Mouse (Mus musculus) midbrain, embryonic 15.5 days (tissue): Measurements from ENCODE around the gene Disp2. TPM values are rescaled to one million over a fixed set of nuclear protein-coding genes. Genes with fewer than 3 reads are reported as not detected.

ENCODE experiments used
- ATAC-seq: fragments of 200-750 bp; cut with Nextera tagmentation; replicated peaks from 2 replicates; pipeline ENCODE4 v1.8.0; 2017; ENCODE audit warnings: moderate TSS enrichment
- H3K27ac ChIP-seq: fragments of 300-500 bp; sonication (generic); 2 replicates; pipeline ENCODE4 v1.5.1; 2015; ENCODE audit warnings: mild to moderate bottlenecking, inconsistent platforms
- H3K27me3 ChIP-seq: fragments of 300-500 bp; sonication (generic); replicated peaks from 2 replicates; pipeline ENCODE4 v1.6.1; 2015; ENCODE audit warnings: inconsistent platforms
- H3K36me3 ChIP-seq: fragments of 300-500 bp; sonication (generic); replicated peaks from 2 replicates; pipeline ENCODE4 v1.6.1; 2015; ENCODE audit warnings: inconsistent platforms
- H3K4me1 ChIP-seq: fragments of 300-500 bp; sonication (generic); 2 replicates; pipeline ENCODE4 v1.6.1; 2015; ENCODE audit warnings: inconsistent platforms
- H3K4me2 ChIP-seq: fragments of 300-500 bp; sonication (generic); 2 replicates; pipeline ENCODE4 v1.6.1; 2015; ENCODE audit warnings: inconsistent platforms, mild to moderate bottlenecking, moderate library complexity
- H3K4me3 ChIP-seq: fragments of 300-500 bp; sonication (generic); 2 replicates; pipeline ENCODE4 v1.5.1; 2015; ENCODE audit warnings: mild to moderate bottlenecking, inconsistent platforms
- H3K9ac ChIP-seq: fragments of 300-500 bp; sonication (generic); 2 replicates; pipeline ENCODE4 v1.6.1; 2015; ENCODE audit warnings: mild to moderate bottlenecking, inconsistent platforms
- H3K9me3 ChIP-seq: fragments of 300-500 bp; sonication (generic); 2 replicates; pipeline ENCODE4 v1.6.1; 2016; ENCODE audit warnings: inconsistent platforms
- WGBS: fragments of 180-500 bp; shearing (Covaris S2); methylation state at CpG from one replicate; pipeline ENCODE4 v1.1.7; 2015; ENCODE audit warnings: mixed read lengths; 5-methylcytosine and 5-hydroxymethylcytosine counted together
- polyA plus RNA-seq: library from polyadenylated mRNA; unstranded; fragments of >200 nt; fragmentation: Nextera tagmentation; extraction: Ambion mirVana; gene quantifications from 2 replicates; pipeline ENCODE4 v1.2.1, GENCODE M21; 2015

The Disp2 gene
- 65.5 and 75.2 TPM in 2 replicates for polyA plus RNA-seq

DNA sequence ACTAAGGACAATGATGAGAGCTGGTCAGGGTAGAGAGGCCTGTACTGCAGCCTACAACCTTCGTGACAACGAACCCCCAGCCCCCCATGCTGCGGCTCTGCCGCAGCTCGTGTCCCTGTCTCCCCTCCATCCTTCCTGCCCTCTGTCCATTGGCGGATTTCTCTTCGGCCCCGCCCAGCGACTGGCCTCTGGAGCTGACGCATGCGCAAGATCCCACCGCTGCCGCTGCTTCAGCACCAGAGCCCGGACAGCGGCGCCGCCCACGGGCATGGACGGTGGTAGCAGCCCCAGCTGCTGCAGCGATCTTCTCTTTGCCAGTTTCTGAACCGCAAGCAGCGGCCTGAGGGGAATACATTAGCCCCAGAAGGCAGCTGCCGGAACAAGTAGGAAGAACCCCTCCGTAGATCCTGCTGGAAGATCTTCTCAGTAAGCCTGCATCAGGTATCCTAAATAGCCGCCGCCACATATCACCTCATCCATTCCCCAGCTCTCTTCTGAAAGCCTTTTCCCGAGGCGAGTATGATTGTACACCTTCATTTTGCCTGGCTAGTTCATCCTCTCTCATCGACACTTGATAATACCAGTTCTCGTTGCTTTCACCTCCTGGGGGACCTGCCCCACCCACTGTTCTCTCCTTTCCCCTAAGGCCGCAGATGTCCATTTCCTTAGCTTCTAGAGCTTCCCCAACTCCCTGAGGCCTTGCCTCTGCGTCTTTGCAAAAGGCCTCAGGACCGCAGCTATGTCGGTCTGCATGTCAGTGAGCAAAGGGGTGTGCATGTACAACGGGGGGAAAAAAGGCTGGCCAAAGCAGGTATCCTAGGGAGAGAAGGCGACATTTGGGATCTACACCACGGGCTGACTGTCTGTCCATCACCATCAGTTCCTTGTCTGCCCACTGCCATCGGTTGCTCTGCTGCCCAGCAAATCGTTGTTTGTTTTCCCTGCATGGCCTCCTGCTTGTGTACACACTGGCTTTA lies at the start of gene Disp2:
TSS of gene Disp2 (plus strand) at position 216 of the 977 bp plus-strand sequence.
- ATAC-seq, result peak; percentile 97
- no peaks in the 10 kb centered on the region for H3K27me3 ChIP-seq
- WGBS, result 9% methylated on average over 39 of the region's 39 CpGs
- H3K27ac ChIP-seq, result peak within 1 kb of the TSS; percentile 88
- peak within 1 kb of the TSS; percentile 58 for H3K4me3 ChIP-seq
- peak within 1 kb of the TSS; percentile 69 for H3K4me2 ChIP-seq
- H3K9me3 ChIP-seq, result no peaks in the 10 kb centered on the region
- peak within 1 kb of the TSS; percentile 72 for H3K9ac ChIP-seq
- no peaks in the 10 kb centered on the region for H3K36me3 ChIP-seq
- peaks cover 23% of the 10 kb centered on the region for H3K4me1 ChIP-seq

DNA sequence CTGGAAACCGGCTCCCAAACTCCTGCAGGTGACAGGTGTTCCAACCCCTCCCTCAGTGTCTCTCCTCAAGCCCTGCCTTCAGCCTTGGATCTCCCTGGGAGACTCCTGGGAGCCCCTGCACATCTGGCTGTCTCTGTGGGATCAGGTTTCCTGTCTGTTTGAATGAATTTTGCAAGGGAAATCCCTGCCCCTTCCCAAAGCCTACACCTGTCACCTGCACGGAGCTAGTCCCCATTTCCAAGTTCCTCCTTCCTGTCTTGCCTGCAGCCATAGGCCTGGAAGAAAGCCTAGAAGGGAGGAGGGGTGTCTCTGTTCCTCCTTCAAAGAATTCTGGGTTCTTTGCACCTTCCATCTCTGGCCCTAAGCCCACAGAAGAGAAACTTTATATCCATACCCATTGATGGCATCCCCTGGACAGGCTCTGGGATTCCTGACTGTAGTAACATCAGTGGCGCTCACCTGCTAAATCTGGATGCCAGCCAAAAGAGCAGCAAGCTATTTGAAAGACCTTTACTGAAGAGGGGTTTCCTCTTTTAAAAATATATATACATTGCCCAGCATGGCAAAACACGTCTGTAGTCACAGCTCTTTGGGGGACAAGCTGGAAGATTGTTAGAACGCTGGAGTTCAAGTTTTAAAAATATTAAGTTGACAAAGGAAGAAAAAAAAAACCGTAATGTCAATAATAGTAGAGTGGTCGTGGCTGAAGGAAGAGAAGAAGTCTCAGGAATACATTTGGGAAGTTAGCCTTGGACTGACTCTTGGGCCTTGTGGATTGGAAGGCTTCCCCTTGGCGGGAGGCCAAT lies 49.5 kb upstream of the Disp2 start:
- Histone ChIP-seq H3K27me3 (0 out of 2 replicates have a peak, but pooled peaks cover 5% of the 10 kb centered on the region), H3K27ac (no peak overlapping the region), H3K4me2 (no peak overlapping the region), H3K9ac (no peak overlapping the region), H3K4me1 (0 out of 2 replicates have a peak, but pooled peaks cover 2% of the 10 kb centered on the region), H3K9me3 (no peaks in the 10 kb centered on the region), H3K36me3 (no peaks in the 10 kb centered on the region), H3K4me3 (no peak overlapping the region)
- ATAC-seq, result no peak
- 25% methylated on average over 8 of the region's 8 CpGs for whole genome bisulfite sequencing

DNA sequence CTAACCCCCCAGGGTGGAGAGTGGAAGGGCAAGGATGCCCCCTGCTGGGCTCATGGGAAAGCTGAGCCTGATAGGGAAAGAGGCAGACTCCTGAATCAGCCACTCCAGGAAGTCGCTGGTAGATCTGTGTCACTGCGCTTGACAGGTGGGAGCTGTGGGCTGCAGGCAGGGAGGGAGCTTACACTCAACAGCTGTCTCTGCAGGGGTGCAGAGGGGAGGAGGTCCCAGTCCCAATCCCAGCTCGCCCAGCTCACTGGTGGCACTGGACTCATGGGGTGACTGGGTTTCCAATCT lies 49.0 kb upstream of the Disp2 start:
- Histone ChIP-seq H3K9ac (no peak overlapping the region), H3K4me1 (0 out of 2 replicates have a peak, but pooled peaks cover 2% of the 10 kb centered on the region), H3K27me3 (0 out of 2 replicates have a peak, but pooled peaks cover 5% of the 10 kb centered on the region), H3K9me3 (no peaks in the 10 kb centered on the region), H3K4me3 (no peak overlapping the region), H3K4me2 (no peak overlapping the region), H3K36me3 (no peaks in the 10 kb centered on the region), H3K27ac (no peak overlapping the region)
- 5% methylated on average over 3 of the region's 3 CpGs for WGBS
- ATAC-seq, result no peak

DNA sequence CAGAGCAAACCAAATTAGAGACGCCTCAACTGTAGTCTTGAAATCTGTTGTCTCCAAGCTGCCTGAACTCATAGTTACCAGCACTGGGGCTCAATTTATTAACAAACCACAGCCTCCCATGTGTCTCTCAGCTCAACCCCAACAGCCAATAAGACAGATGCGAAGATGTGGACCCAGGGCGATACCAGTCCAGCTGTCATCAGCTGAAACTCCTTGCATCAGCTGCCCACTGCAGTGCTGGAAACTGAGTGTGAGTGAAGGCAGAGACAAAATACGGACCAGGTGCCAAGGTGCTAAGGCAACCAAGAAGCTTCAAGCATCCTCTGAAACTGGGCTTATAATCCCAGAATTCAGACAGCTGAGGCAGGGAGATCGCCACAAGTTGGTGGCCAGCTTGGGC lies 47.5 kb upstream of the Disp2 start:
- H3K9me3 ChIP-seq, result no peaks in the 10 kb centered on the region
- ATAC-seq, result no peak
- H3K4me1 ChIP-seq, result 0 out of 2 replicates have a peak, but pooled peaks cover 2% of the 10 kb centered on the region
- 0 out of 2 replicates have a peak, but pooled peaks cover 7% of the 10 kb centered on the region for H3K27me3 ChIP-seq
- no peak overlapping the region for H3K4me2 ChIP-seq
- H3K36me3 ChIP-seq, result no peaks in the 10 kb centered on the region
- H3K27ac ChIP-seq, result no peak overlapping the region
- H3K4me3 ChIP-seq, result no peak overlapping the region
- 84% methylated on average over 5 of the region's 5 CpGs for WGBS
- no peak overlapping the region for H3K9ac ChIP-seq

DNA sequence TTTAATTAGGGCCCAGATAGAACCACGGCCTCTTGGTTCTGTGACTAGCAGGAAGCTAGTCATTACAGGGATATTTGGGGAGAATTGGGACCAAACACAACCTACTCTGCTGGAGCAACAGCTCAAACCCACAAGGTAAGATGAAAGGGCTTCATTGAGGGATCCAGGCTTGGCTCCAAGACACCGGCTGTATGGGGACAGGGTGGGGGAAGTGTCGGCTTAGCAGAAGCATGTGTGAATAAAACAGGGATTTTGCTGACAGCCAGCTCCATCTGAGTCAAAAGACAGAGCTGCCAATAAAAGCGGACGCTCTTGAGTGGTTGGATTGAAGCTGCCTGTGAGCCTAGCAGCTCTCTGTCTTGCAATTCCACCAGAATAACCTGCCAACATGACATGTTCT lies 46.2 kb upstream of the Disp2 start:
- WGBS, result 48% methylated on average over 5 of the region's 5 CpGs
- H3K9me3 ChIP-seq, result no peaks in the 10 kb centered on the region
- no peak overlapping the region for H3K4me2 ChIP-seq
- H3K9ac ChIP-seq, result no peak overlapping the region
- ATAC-seq, result no peak
- 0 out of 2 replicates have a peak, but pooled peaks cover 7% of the 10 kb centered on the region for H3K27me3 ChIP-seq
- no peak overlapping the region for H3K4me3 ChIP-seq
- H3K27ac ChIP-seq, result no peak overlapping the region
- H3K36me3 ChIP-seq, result no peaks in the 10 kb centered on the region
- 0 out of 2 replicates have a peak, but pooled peaks cover 2% of the 10 kb centered on the region for H3K4me1 ChIP-seq

DNA sequence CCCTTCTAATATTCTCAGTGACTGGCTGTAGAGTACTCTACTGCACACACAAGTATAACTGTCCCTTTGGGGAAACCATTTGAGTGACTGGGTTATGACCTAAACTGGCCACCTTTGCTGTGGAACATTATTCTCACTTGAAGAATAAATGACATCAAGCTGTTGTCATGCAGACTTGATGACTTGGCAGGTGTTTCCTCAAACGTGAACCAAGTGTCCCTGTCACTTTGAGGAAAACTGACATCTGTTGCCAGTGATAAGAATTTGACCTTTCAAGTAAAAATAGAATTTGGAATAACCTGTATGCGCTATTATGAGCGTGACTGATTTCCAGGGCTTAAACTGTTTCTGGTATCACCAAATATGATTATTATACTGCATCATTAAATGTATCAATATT lies 39.2 kb upstream of the Disp2 start:
- no peaks in the 10 kb centered on the region for H3K9me3 ChIP-seq
- 72% methylated on average over 3 of the region's 3 CpGs for WGBS
- H3K27ac ChIP-seq, result no peak overlapping the region
- H3K4me3 ChIP-seq, result no peak overlapping the region
- H3K36me3 ChIP-seq, result no peaks in the 10 kb centered on the region
- H3K9ac ChIP-seq, result no peak overlapping the region
- peaks cover 13% of the 10 kb centered on the region for H3K4me1 ChIP-seq
- peaks cover 10% of the 10 kb centered on the region; the same call in 1 of the 2 replicates for H3K27me3 ChIP-seq
- H3K4me2 ChIP-seq, result no peak overlapping the region
- no peak for ATAC-seq

- H3K4me3 ChIP-seq, result no peak overlapping the region
- H3K36me3 ChIP-seq, result no peaks in the 10 kb centered on the region
- H3K27me3 ChIP-seq, result peaks cover 8% of the 10 kb centered on the region; the same call in 1 of the 2 replicates
- 75% methylated on average over 9 of the region's 9 CpGs for whole genome bisulfite sequencing
- no peak for ATAC-seq
- H3K9me3 ChIP-seq, result no peaks in the 10 kb centered on the region
- H3K27ac ChIP-seq, result no peak overlapping the region
- peaks cover 13% of the 10 kb centered on the region for H3K4me1 ChIP-seq
- H3K9ac ChIP-seq, result no peak overlapping the region
- H3K4me2 ChIP-seq, result no peak overlapping the region
Observed at GRCm38 (mm10) chr2:118741183-118741582, 38.3 kb upstream of the Disp2 start.

DNA sequence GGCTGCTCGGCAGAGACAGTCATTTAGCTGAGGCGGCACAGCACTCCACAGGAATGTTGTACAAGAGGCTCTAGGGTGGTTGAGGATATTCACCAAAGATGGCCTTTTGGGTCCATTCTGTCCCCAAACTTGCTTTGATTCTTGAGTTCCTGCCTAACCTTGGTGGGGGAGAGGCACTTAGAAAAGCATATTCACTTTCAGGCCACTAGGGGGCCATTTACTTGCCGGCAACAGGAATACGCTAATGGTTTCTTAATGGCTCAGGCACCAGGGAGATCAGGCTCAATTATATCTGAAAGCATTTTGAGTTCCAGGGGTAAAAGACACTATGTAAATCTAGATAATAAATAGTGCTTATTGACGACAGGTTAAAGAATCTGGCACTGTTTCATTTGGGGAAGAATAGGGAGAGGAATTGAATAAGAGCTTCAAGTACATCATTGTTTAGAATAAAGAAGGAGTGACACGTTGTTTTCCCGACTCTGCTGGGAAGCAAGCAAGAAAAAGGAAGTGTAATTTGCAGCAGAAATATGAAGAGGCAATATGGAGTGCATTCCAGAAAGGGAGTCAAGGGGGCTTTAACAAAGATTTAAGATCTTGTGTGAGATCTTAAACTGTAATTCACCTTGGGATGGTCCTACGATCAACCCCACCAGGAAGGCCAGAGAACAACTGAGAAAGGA lies 36.1 kb upstream of the Disp2 start:
- Histone ChIP-seq H3K27ac (no peak overlapping the region), H3K27me3 (peaks cover 8% of the 10 kb centered on the region; the same call in 1 of the 2 replicates), H3K4me3 (no peak overlapping the region), H3K4me1 (peaks cover 33% of the 10 kb centered on the region), H3K4me2 (no peak overlapping the region), H3K36me3 (no peaks in the 10 kb centered on the region), H3K9ac (no peak overlapping the region), H3K9me3 (no peaks in the 10 kb centered on the region)
- no peak for ATAC-seq
- 28% methylated on average over 8 of the region's 8 CpGs for WGBS

DNA sequence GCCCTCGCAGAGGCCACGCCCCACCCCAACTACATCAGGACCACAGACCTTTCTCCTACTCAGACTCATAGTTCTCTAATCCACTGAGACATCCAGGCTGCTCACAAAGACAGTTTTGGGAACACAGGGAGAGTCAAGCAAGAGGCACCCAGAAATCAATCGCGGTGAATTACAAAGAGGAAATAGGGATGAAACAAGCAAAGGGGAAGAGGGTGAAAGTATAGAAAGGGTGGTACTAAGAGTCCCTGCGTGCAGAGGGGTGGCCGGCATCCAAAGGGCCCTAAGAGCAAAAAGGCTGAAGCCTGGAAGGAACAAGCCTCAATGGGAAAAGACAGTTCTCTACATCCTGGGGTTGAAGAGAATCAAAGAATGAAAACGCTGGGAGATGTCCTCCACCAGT lies 34.9 kb upstream of the Disp2 start:
- no peak for ATAC-seq
- 11% methylated on average over 7 of the region's 7 CpGs for WGBS
- Histone ChIP-seq H3K4me2 (peak overlapping the region; percentile 77), H3K9ac (no peak overlapping the region), H3K27ac (no peak overlapping the region), H3K4me3 (peak overlapping the region; percentile 94), H3K9me3 (no peaks in the 10 kb centered on the region), H3K4me1 (peaks cover 44% of the 10 kb centered on the region), H3K36me3 (no peaks in the 10 kb centered on the region), H3K27me3 (peaks cover 8% of the 10 kb centered on the region; the same call in 1 of the 2 replicates)

DNA sequence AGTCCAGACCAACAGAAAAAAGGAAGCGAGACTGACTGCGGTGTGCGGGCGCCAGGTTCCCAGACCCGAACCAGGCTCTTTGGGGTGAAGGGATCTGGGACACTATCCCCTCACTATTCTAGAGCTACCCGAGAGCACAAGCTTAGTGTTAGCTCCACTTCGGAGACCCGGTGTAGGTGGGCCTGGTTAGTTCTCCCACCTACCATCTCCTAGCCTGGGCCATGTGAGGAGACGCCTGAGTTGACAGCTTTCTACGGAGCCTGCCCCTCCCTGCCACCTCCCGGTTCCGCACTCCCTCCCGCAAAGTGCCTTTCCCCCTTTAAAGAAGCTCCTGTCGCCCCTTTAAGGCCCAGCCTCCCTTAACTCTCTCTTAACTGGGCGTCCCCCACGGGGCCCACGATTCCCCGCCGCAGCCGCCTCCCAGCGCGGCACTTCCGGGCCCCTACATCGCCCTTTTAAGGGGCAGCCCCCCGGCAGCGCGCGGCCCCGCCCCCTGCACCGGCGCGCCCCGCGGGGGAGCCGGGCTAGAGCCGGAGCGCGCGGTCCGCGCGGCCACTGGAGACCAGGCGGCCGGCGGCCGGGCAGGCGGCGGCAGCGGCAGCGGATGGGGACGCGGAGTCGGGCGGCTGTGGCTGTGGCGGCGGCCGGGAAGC lies 34.2 kb upstream of the Disp2 start, which contains the start of gene Inafm2:
TSS of gene Inafm2 (plus strand) at position 527 of the 653 bp plus-strand sequence.
- H3K27ac ChIP-seq, result peak within 1 kb of the TSS; percentile 78
- ATAC-seq, result peak; percentile 91
- peaks cover 8% of the 10 kb centered on the region; the same call in 1 of the 2 replicates for H3K27me3 ChIP-seq
- no peaks in the 10 kb centered on the region for H3K36me3 ChIP-seq
- peak within 1 kb of the TSS; percentile 77 for H3K4me2 ChIP-seq
- H3K9ac ChIP-seq, result peak within 1 kb of the TSS; percentile 91
- WGBS, result under 1% methylated on average over 38 of the region's 57 CpGs
- H3K4me1 ChIP-seq, result peaks cover 51% of the 10 kb centered on the region
- no peaks in the 10 kb centered on the region for H3K9me3 ChIP-seq
- H3K4me3 ChIP-seq, result peak within 1 kb of the TSS; percentile 94
